ENCODE assay signal across 11 mouse cellular contexts in genomic region chr11:116620073-116620472, GRCm38 (mm10). TPM values are rescaled to one million over a fixed set of nuclear protein-coding genes. Genes with fewer than 3 reads are reported as not detected.
DNase-seq lines count a peak whose midpoint lies in the region; ATAC-seq and TF ChIP-seq lines count a peak whose summit lies in the region.
"Had no signal": no experiment of that assay in that cellular context is flagged by ENCODE, and none has a peak within 500 bp of the region (broad histone marks: within the 10 kb centered on the region; RNA-seq: fewer than 3 reads in every experiment).

No protein-coding gene starts in this region.

- intact Hi-C loops in gastrocnemius, adult 2 months (cut with DNase I): no loop called here

- peak overlapping the region; percentile 80 for H3K4me3 ChIP-seq in gastrocnemius, adult 2 months
- no peak overlapping the region for H3K4me3 ChIP-seq in spleen, adult 2 months (ENCODE audit: extremely low read depth, insufficient read depth, insufficient read length)
- H3K4me3 ChIP-seq in liver, embryonic 13.5 days (replicated peaks): peak overlapping the region; percentile 86
- no peak overlapping the region for H3K4me3 ChIP-seq in neural tube, embryonic 13.5 days

- no peaks in the 10 kb centered on the region for H3K9me3 ChIP-seq in liver, embryonic 13.5 days (replicated peaks)
- H3K9me3 ChIP-seq in neural tube, embryonic 13.5 days: no peaks in the 10 kb centered on the region

- H3K27ac ChIP-seq in gastrocnemius, adult 2 months: peak overlapping the region; percentile 98
- H3K27ac ChIP-seq in spleen, adult 2 months (ENCODE audit: insufficient read depth, low read length): 0 out of 2 replicates have a peak overlapping the region, but pooled peaks have one; percentile 16
- peak overlapping the region; percentile 97 for H3K27ac ChIP-seq in liver, embryonic 13.5 days
- H3K27ac ChIP-seq in neural tube, embryonic 13.5 days (replicated peaks): peak overlapping the region; percentile 76

- peak overlapping the region; percentile 93 for H3K9ac ChIP-seq in liver, embryonic 13.5 days
- H3K9ac ChIP-seq in neural tube, embryonic 13.5 days: 0 out of 2 replicates have a peak overlapping the region, but pooled peaks have one; percentile 22

- ATAC-seq in liver, embryonic 13.5 days (ENCODE audit: low read depth): peak; percentile 74
- no peak for ATAC-seq in neural tube, embryonic 13.5 days (ENCODE audit: low read depth)
- no peak for ATAC-seq in activated CD4-positive, CD25-positive, alpha-beta regulatory T cell, adult 4 months

- no peak for TF ChIP-seq POLR2A in spleen, adult 2 months (IDR thresholded peaks at IDR 0.05; ENCODE audit: low read depth, low read length)

- WGBS in spleen, adult 2 months: 59% methylated on average over 9 of the region's 9 CpGs
- 13% methylated on average over 9 of the region's 9 CpGs for WGBS in liver, embryonic 13.5 days (ENCODE audit: insufficient replicate concordance)
- WGBS in neural tube, embryonic 13.5 days: 35% methylated on average over 9 of the region's 9 CpGs

- TF ChIP-seq CTCF in gastrocnemius, adult 2 months (IDR thresholded peaks at IDR 0.05): no peak
- no peak for TF ChIP-seq CTCF in spleen, adult 2 months (IDR thresholded peaks at IDR 0.05; ENCODE audit: extremely low read depth, insufficient read depth, insufficient read length, insufficient replicate concordance)

- H3K4me1 ChIP-seq in spleen, adult 2 months (ENCODE audit: control insufficient read depth, insufficient read depth, insufficient read length): peaks cover 65% of the 10 kb centered on the region
- peaks cover 98% of the 10 kb centered on the region for H3K4me1 ChIP-seq in liver, embryonic 13.5 days (replicated peaks)
- peaks cover 59% of the 10 kb centered on the region for H3K4me1 ChIP-seq in neural tube, embryonic 13.5 days (replicated peaks)

- DNase-seq in gastrocnemius, adult 2 months: no peak
- no peak for DNase-seq in gastrocnemius, postnatal 25 days
- no peak for DNase-seq in spleen, adult 2 months (ENCODE audit: low read depth in 1 of 2, low spot score in 2 of 2)
- no peak for DNase-seq in spleen, adult 12 weeks (ENCODE audit: low spot score)
- peak; percentile 77 for DNase-seq in liver, embryonic 13.5 days
- DNase-seq in kidney, adult 18-20 months: no peak
- DNase-seq: B cell, adult 2 months had no signal

- H3K36me3 ChIP-seq in spleen, adult 2 months (ENCODE audit: control insufficient read depth, insufficient read depth, low read length): no peaks in the 10 kb centered on the region
- no peaks in the 10 kb centered on the region for H3K36me3 ChIP-seq in liver, embryonic 13.5 days
- no peaks in the 10 kb centered on the region for H3K36me3 ChIP-seq in neural tube, embryonic 13.5 days

- peak overlapping the region; percentile 94 for H3K4me2 ChIP-seq in liver, embryonic 13.5 days
- peak overlapping the region; percentile 25 for H3K4me2 ChIP-seq in neural tube, embryonic 13.5 days

- no peaks in the 10 kb centered on the region for H3K27me3 ChIP-seq in spleen, adult 2 months (ENCODE audit: control insufficient read depth, insufficient read depth, low read length)
- H3K27me3 ChIP-seq in liver, embryonic 13.5 days: no peaks in the 10 kb centered on the region
- H3K27me3 ChIP-seq in neural tube, embryonic 13.5 days: peaks cover 26% of the 10 kb centered on the region

RNA-seq across cellular contexts. Expression of gene Rhbdf2, which starts 6.7 kb away (rescaled TPM):
- total RNA-seq in gastrocnemius, adult 2 months (2021): 10 to 100 TPM; 11.6 to 14.4 TPM
- total RNA-seq in gastrocnemius, postnatal 25 days (2021): 1 to 10 TPM; 6.3 to 7.5 TPM
- 84.5 and 91.2 TPM in 2 replicates for polyA plus RNA-seq in spleen, adult 2 months (2012; rRNA removed)
- polyA plus RNA-seq in liver, embryonic 13.5 days (2015; fragmentation: Nextera tagmentation; extraction: Ambion mirVana): 5.8 and 6.6 TPM in 2 replicates
- polyA plus RNA-seq in neural tube, embryonic 13.5 days (2015; fragmentation: Nextera tagmentation; extraction: Ambion mirVana): 3.7 TPM in 2 replicates
- 1 to 10 TPM; 4.9 to 5.0 TPM for polyA plus RNA-seq in activated CD4-positive, CD25-positive, alpha-beta regulatory T cell, adult 4 months (2017; shearing (Covaris generic))

RNA-seq across cellular contexts. Expression of gene Prcd, which starts 33.3 kb away (rescaled TPM):
- 1 to 10 TPM in 1 of 2 experiments, not detected in 1; 1.0 TPM for total RNA-seq in gastrocnemius, adult 2 months (2021)
- total RNA-seq in gastrocnemius, postnatal 25 days (2021): under 1 TPM in 1 of 2 experiments, not detected in 1; 0.35 TPM
- polyA plus RNA-seq in spleen, adult 2 months (2012; rRNA removed): 0.35 and 0.72 TPM in 2 replicates
- polyA plus RNA-seq in liver, embryonic 13.5 days (2015; fragmentation: Nextera tagmentation; extraction: Ambion mirVana): 0.31 and 0.33 TPM in 2 replicates
- 1.9 and 2.3 TPM in 2 replicates for polyA plus RNA-seq in neural tube, embryonic 13.5 days (2015; fragmentation: Nextera tagmentation; extraction: Ambion mirVana)
- polyA plus RNA-seq in activated CD4-positive, CD25-positive, alpha-beta regulatory T cell, adult 4 months (2017; shearing (Covaris generic)): not detected
- total RNA-seq: granulocyte monocyte progenitor cell, adult 5-6 weeks had no signal

RNA-seq across cellular contexts. Expression of gene Aanat, which starts 33.8 kb away (rescaled TPM):
- total RNA-seq in gastrocnemius, adult 2 months (2021): not detected
- not detected for total RNA-seq in gastrocnemius, postnatal 25 days (2021)
- polyA plus RNA-seq in spleen, adult 2 months (2012; rRNA removed): not detected in 2 replicates
- not detected in 2 replicates for polyA plus RNA-seq in liver, embryonic 13.5 days (2015; fragmentation: Nextera tagmentation; extraction: Ambion mirVana)
- 0.18 TPM in 1 of 2 replicates, not detected in the other for polyA plus RNA-seq in neural tube, embryonic 13.5 days (2015; fragmentation: Nextera tagmentation; extraction: Ambion mirVana)
- polyA plus RNA-seq in activated CD4-positive, CD25-positive, alpha-beta regulatory T cell, adult 4 months (2017; shearing (Covaris generic)): not detected
- total RNA-seq: adrenal gland, adult 18-20 months; granulocyte monocyte progenitor cell, adult 5-6 weeks had no signal

RNA-seq across cellular contexts. Expression of gene Cygb, which starts 34.0 kb away (rescaled TPM):
- total RNA-seq in gastrocnemius, adult 2 months (2021): 10 to 100 TPM in 1 of 2 experiments, 1 to 10 TPM in 1; 9.6 to 14.7 TPM
- total RNA-seq in gastrocnemius, postnatal 25 days (2021): 10 to 100 TPM in 1 of 2 experiments, 1 to 10 TPM in 1; 7.5 to 14.7 TPM
- 10.0 and 14.2 TPM in 2 replicates for polyA plus RNA-seq in spleen, adult 2 months (2012; rRNA removed)
- 0.60 and 0.70 TPM in 2 replicates for polyA plus RNA-seq in liver, embryonic 13.5 days (2015; fragmentation: Nextera tagmentation; extraction: Ambion mirVana)
- polyA plus RNA-seq in neural tube, embryonic 13.5 days (2015; fragmentation: Nextera tagmentation; extraction: Ambion mirVana): 16.1 and 17.2 TPM in 2 replicates
- not detected for polyA plus RNA-seq in activated CD4-positive, CD25-positive, alpha-beta regulatory T cell, adult 4 months (2017; shearing (Covaris generic))
- total RNA-seq: granulocyte monocyte progenitor cell, adult 5-6 weeks had no signal

RNA-seq across cellular contexts. Expression of gene Ube2o, which starts 38.8 kb away (rescaled TPM):
- total RNA-seq in gastrocnemius, adult 2 months (2021): 10 to 100 TPM; 19.4 to 22.9 TPM
- total RNA-seq in gastrocnemius, postnatal 25 days (2021): 10 to 100 TPM; 17.9 to 20.4 TPM
- polyA plus RNA-seq in spleen, adult 2 months (2012; rRNA removed): 42.3 and 77.3 TPM in 2 replicates
- polyA plus RNA-seq in liver, embryonic 13.5 days (2015; fragmentation: Nextera tagmentation; extraction: Ambion mirVana): 17.5 and 22.1 TPM in 2 replicates
- 20.1 and 24.6 TPM in 2 replicates for polyA plus RNA-seq in neural tube, embryonic 13.5 days (2015; fragmentation: Nextera tagmentation; extraction: Ambion mirVana)
- 1 to 10 TPM; 2.2 TPM for polyA plus RNA-seq in activated CD4-positive, CD25-positive, alpha-beta regulatory T cell, adult 4 months (2017; shearing (Covaris generic))

Comparison
In these comparisons a context has a peak if more than half of its experiments do, and no peak if none do; other contexts are left out.
1. H3K27ac ChIP-seq: peak in every context shown above with its lines; median percentile 98 in gastrocnemius, adult 2 months; 97 in liver, embryonic 13.5 days; 76 in neural tube, embryonic 13.5 days; 16 in spleen, adult 2 months.
2. H3K4me3 ChIP-seq: peak in gastrocnemius, adult 2 months (single experiment) and liver, embryonic 13.5 days (single experiment); none in spleen, adult 2 months (single experiment) and neural tube, embryonic 13.5 days (single experiment).
3. RNA of gene Rhbdf2, which starts 6.7 kb away (polyA plus RNA-seq): 84.5 to 91.2 TPM in spleen, adult 2 months; 5.8 to 6.6 TPM in liver, embryonic 13.5 days, 4.9 to 5.0 TPM in activated CD4-positive, CD25-positive, alpha-beta regulatory T cell, adult 4 months and 3.7 TPM in neural tube, embryonic 13.5 days; every median in the first group is over 10 times any median in the second.